Mouse (Mus musculus): ENCODE measurements around the gene Zfp128.
"Not testable (repeated sequence)": the region's sequence is repeated elsewhere in the genome, so short reads cannot be mapped to it uniquely, and the experiment has no call there.

Gene Zfp128

GRCm38 (mm10) chr7:12921705-12922465 lies 40.9 kb downstream of the Zfp128 start, which contains the start of gene Rps5:
Gene Rps5 (plus strand): TSS chr7:12922290.
- DNase-seq (ENCODE audit: low spot score in 2 of 2) = peak; percentile 97 to 98

GRCm38 (mm10) chr7:12922729-12923128 lies 41.8 kb downstream of the Zfp128 start:
- DNase-seq (ENCODE audit: low spot score in 2 of 2) = no peak

- no peak for DNase-seq (ENCODE audit: low spot score in 2 of 2)
Observed at GRCm38 (mm10) chr7:12926316-12926715, 45.3 kb downstream of the Zfp128 start.

- DNase-seq (ENCODE audit: low spot score in 2 of 2) = no peak
Observed at GRCm38 (mm10) chr7:12927191-12927680, 46.3 kb downstream of the Zfp128 start, which contains the start of gene Rnf225. Gene Rnf225 (plus strand): TSS chr7:12927416.

GRCm38 (mm10) chr7:12927693-12928589 lies 47.0 kb downstream of the Zfp128 start:
- DNase-seq (ENCODE audit: low spot score in 2 of 2) = no peak

- DNase-seq (ENCODE audit: low spot score in 2 of 2) = no peak
Observed at GRCm38 (mm10) chr7:12933615-12934140, 52.7 kb downstream of the Zfp128 start.

- DNase-seq (ENCODE audit: low spot score in 2 of 2) = no peak
Observed at GRCm38 (mm10) chr7:12934808-12935207, 53.8 kb downstream of the Zfp128 start.

GRCm38 (mm10) chr7:12937254-12937803 lies 56.4 kb downstream of the Zfp128 start:
- DNase-seq (ENCODE audit: low spot score in 2 of 2) = not testable (repeated sequence)

GRCm38 (mm10) chr7:12940599-12940998 lies 59.6 kb downstream of the Zfp128 start:
- no peak for DNase-seq (ENCODE audit: low spot score in 2 of 2)
